Mouse (Mus musculus) intestine, embryonic 16.5 days (tissue): Measurements from ENCODE around the gene Nfatc2ip. TPM values are rescaled to one million over a fixed set of nuclear protein-coding genes. Genes with fewer than 3 reads are reported as not detected.
A peak's percentile ranks its signal among the peaks of the same experiment; 100 is the strongest.

ENCODE experiments used
- ATAC-seq: fragments of 200-750 bp; cut with Nextera tagmentation; 2 replicates; pipeline ENCODE4 v1.8.0; 2017; ENCODE audit warnings: moderate TSS enrichment, moderate library complexity
- H3K27ac ChIP-seq: fragments of 300-500 bp; sonication (generic); 2 replicates; pipeline ENCODE4 v1.5.1; 2014; ENCODE audit warnings: mild to moderate bottlenecking, low read length
- H3K27me3 ChIP-seq: fragments of 300-500 bp; sonication (generic); replicated peaks from 2 replicates; pipeline ENCODE4 v1.6.1; 2014; ENCODE audit warnings: low read length, control low read depth, mixed read lengths; ENCODE audit not compliant: control insufficient read depth, insufficient read depth
- H3K36me3 ChIP-seq: fragments of 300-500 bp; sonication (generic); 2 replicates; pipeline ENCODE4 v1.6.1; 2014; ENCODE audit warnings: low read length, control low read depth; ENCODE audit not compliant: control insufficient read depth, insufficient read depth
- H3K4me1 ChIP-seq: fragments of 300-500 bp; sonication (generic); 2 replicates; pipeline ENCODE4 v1.6.1; 2014; ENCODE audit warnings: low read length, control low read depth, mixed read lengths; ENCODE audit not compliant: control insufficient read depth, insufficient read depth
- H3K4me2 ChIP-seq: fragments of 300-500 bp; sonication (generic); 2 replicates; pipeline ENCODE4 v1.6.1; 2014; ENCODE audit warnings: low read depth, low read length, control low read depth
- H3K4me3 ChIP-seq: fragments of 300-500 bp; sonication (generic); 2 replicates; pipeline ENCODE4 v1.5.1; 2014; ENCODE audit warnings: mild to moderate bottlenecking, low read length
- H3K9ac ChIP-seq: fragments of 300-500 bp; sonication (generic); 2 replicates; pipeline ENCODE4 v1.6.1; 2014; ENCODE audit warnings: low read depth, low read length
- H3K9me3 ChIP-seq: fragments of 300-500 bp; sonication (generic); 2 replicates; pipeline ENCODE4 v1.6.1; 2016; ENCODE audit warnings: low read length, control low read depth; ENCODE audit not compliant: control insufficient read depth
- WGBS: fragments of 180-500 bp; shearing (Covaris S2); extraction: QIAGEN DNeasy Blood & Tissue Kit; methylation state at CpG from one replicate; pipeline ENCODE4 v1.1.7; 2014; 5-methylcytosine and 5-hydroxymethylcytosine counted together
- polyA plus RNA-seq: library from polyadenylated mRNA; unstranded; fragments of >200 nt; fragmentation: Nextera tagmentation; extraction: Ambion mirVana; gene quantifications from 2 replicates; pipeline ENCODE4 v1.2.1, GENCODE M21; 2015

The Nfatc2ip gene
- polyA plus RNA-seq, 1 experiment from 2014 or later = 1.4 TPM

GRCm38 (mm10) chr7:126353994-126354365 lies 42.6 kb downstream of the Nfatc2ip start:
- no peaks in the 10 kb centered on the region for H3K27me3 ChIP-seq
- H3K36me3 ChIP-seq = no peaks in the 10 kb centered on the region
- H3K4me2 ChIP-seq = no peak overlapping the region
- H3K4me3 ChIP-seq = no peak overlapping the region
- WGBS = 77% methylated on average over 3 of the region's 3 CpGs
- H3K4me1 ChIP-seq = 0 out of 2 replicates have a peak, but pooled peaks cover 4% of the 10 kb centered on the region
- no peak overlapping the region for H3K9ac ChIP-seq
- ATAC-seq = no peak
- H3K9me3 ChIP-seq = no peaks in the 10 kb centered on the region
- H3K27ac ChIP-seq = no peak overlapping the region

GRCm38 (mm10) chr7:126353251-126353993 lies 43.1 kb downstream of the Nfatc2ip start:
- Histone ChIP-seq H3K9me3 (no peaks in the 10 kb centered on the region), H3K4me3 (no peak overlapping the region), H3K9ac (no peak overlapping the region), H3K4me2 (no peak overlapping the region), H3K36me3 (no peaks in the 10 kb centered on the region), H3K27ac (no peak overlapping the region), H3K4me1 (0 out of 2 replicates have a peak, but pooled peaks cover 4% of the 10 kb centered on the region), H3K27me3 (no peaks in the 10 kb centered on the region)
- 66% methylated on average over 11 of the region's 11 CpGs for WGBS
- ATAC-seq = no peak

- no peak overlapping the region for H3K27ac ChIP-seq
- no peaks in the 10 kb centered on the region for H3K36me3 ChIP-seq
- no peak overlapping the region for H3K4me3 ChIP-seq
- no peak for ATAC-seq
- WGBS = 45% methylated on average over 10 of the region's 10 CpGs
- H3K27me3 ChIP-seq = no peaks in the 10 kb centered on the region
- H3K9ac ChIP-seq = no peak overlapping the region
- H3K4me2 ChIP-seq = no peak overlapping the region
- H3K4me1 ChIP-seq = no peaks in the 10 kb centered on the region
- no peaks in the 10 kb centered on the region for H3K9me3 ChIP-seq
Measured at GRCm38 (mm10) chr7:126351419-126351951, 45.1 kb downstream of the Nfatc2ip start.

- no peak overlapping the region for H3K27ac ChIP-seq
- no peak overlapping the region for H3K4me3 ChIP-seq
- H3K4me1 ChIP-seq = no peaks in the 10 kb centered on the region
- no peaks in the 10 kb centered on the region for H3K36me3 ChIP-seq
- peak overlapping the region; percentile 5; the same call in 1 of the 2 replicates for H3K4me2 ChIP-seq
- H3K9me3 ChIP-seq = no peaks in the 10 kb centered on the region
- H3K9ac ChIP-seq = no peak overlapping the region
- WGBS = 60% methylated on average over 20 of the region's 20 CpGs
- ATAC-seq = no peak
- H3K27me3 ChIP-seq = no peaks in the 10 kb centered on the region
Measured at GRCm38 (mm10) chr7:126350748-126351418, 45.7 kb downstream of the Nfatc2ip start.

- H3K27ac ChIP-seq = no peak overlapping the region
- H3K9me3 ChIP-seq = no peaks in the 10 kb centered on the region
- ATAC-seq = no peak
- no peak overlapping the region for H3K9ac ChIP-seq
- no peak overlapping the region for H3K4me3 ChIP-seq
- no peaks in the 10 kb centered on the region for H3K4me1 ChIP-seq
- no peak overlapping the region for H3K4me2 ChIP-seq
- no peaks in the 10 kb centered on the region for H3K27me3 ChIP-seq
- 61% methylated on average over 8 of the region's 8 CpGs for whole genome bisulfite sequencing
- H3K36me3 ChIP-seq = no peaks in the 10 kb centered on the region
Measured at GRCm38 (mm10) chr7:126348293-126348692, 48.2 kb downstream of the Nfatc2ip start.

GRCm38 (mm10) chr7:126347098-126347497 lies 49.4 kb downstream of the Nfatc2ip start:
- no peaks in the 10 kb centered on the region for H3K9me3 ChIP-seq
- H3K4me1 ChIP-seq = no peaks in the 10 kb centered on the region
- no peaks in the 10 kb centered on the region for H3K36me3 ChIP-seq
- peak; percentile 42 for ATAC-seq
- no peak overlapping the region for H3K9ac ChIP-seq
- no peaks in the 10 kb centered on the region for H3K27me3 ChIP-seq
- no peak overlapping the region for H3K4me3 ChIP-seq
- no peak overlapping the region for H3K4me2 ChIP-seq
- no peak overlapping the region for H3K27ac ChIP-seq
- WGBS = 40% methylated on average over 1 of the region's 1 CpGs

GRCm38 (mm10) chr7:126345969-126346368 lies 50.6 kb downstream of the Nfatc2ip start:
- WGBS = 59% methylated on average over 3 of the region's 3 CpGs
- Histone ChIP-seq H3K27ac (no peak overlapping the region), H3K9ac (no peak overlapping the region), H3K9me3 (no peaks in the 10 kb centered on the region), H3K4me3 (no peak overlapping the region), H3K36me3 (no peaks in the 10 kb centered on the region), H3K4me2 (no peak overlapping the region), H3K27me3 (no peaks in the 10 kb centered on the region), H3K4me1 (peaks cover 2% of the 10 kb centered on the region; the same call in 1 of the 2 replicates)
- no peak for ATAC-seq

- Histone ChIP-seq H3K27me3 (no peaks in the 10 kb centered on the region), H3K4me2 (no peak overlapping the region), H3K9ac (no peak overlapping the region), H3K4me1 (peaks cover 2% of the 10 kb centered on the region), H3K27ac (no peak overlapping the region), H3K4me3 (no peak overlapping the region), H3K9me3 (no peaks in the 10 kb centered on the region), H3K36me3 (no peaks in the 10 kb centered on the region)
- WGBS = 59% methylated on average over 3 of the region's 3 CpGs
- ATAC-seq = no peak; the same call in 1 of the 2 replicates
Measured at GRCm38 (mm10) chr7:126345557-126345956, 51.0 kb downstream of the Nfatc2ip start.

GRCm38 (mm10) chr7:126340896-126341295 lies 55.6 kb downstream of the Nfatc2ip start:
- Histone ChIP-seq H3K4me3 (no peak overlapping the region), H3K9me3 (no peaks in the 10 kb centered on the region), H3K27ac (peak overlapping the region; percentile 67), H3K4me1 (peaks cover 2% of the 10 kb centered on the region), H3K4me2 (no peak overlapping the region), H3K9ac (no peak overlapping the region), H3K27me3 (no peaks in the 10 kb centered on the region), H3K36me3 (no peaks in the 10 kb centered on the region)
- ATAC-seq = peak; percentile 32
- 25% methylated on average over 6 of the region's 6 CpGs for WGBS
